Mouse (Mus musculus) limb, embryonic 15.5 days (tissue): ENCODE data around the gene Rpl35a. TPM values are rescaled to one million over a fixed set of nuclear protein-coding genes. Genes with fewer than 3 reads are reported as not detected.

Experiments
- ATAC-seq: fragments of 200-750 bp; cut with Nextera tagmentation; 2 replicates; pipeline ENCODE4 v1.8.0; 2017; ENCODE audit warnings: low read depth, moderate TSS enrichment; ENCODE audit not compliant: insufficient number of reproducible peaks, low FRiP score, low TSS enrichment
- H3K27ac ChIP-seq: fragments of 300-500 bp; sonication (generic); 2 replicates; pipeline ENCODE4 v1.5.1; 2015; ENCODE audit warnings: moderate library complexity, mild to moderate bottlenecking, inconsistent platforms
- H3K27me3 ChIP-seq: fragments of 300-500 bp; sonication (generic); 2 replicates; pipeline ENCODE4 v1.6.1; 2015; ENCODE audit warnings: inconsistent platforms
- H3K36me3 ChIP-seq: fragments of 300-500 bp; sonication (generic); 2 replicates; pipeline ENCODE4 v1.6.1; 2015; ENCODE audit warnings: inconsistent platforms
- H3K4me1 ChIP-seq: fragments of 300-500 bp; sonication (generic); 2 replicates; pipeline ENCODE4 v1.6.1; 2015; ENCODE audit warnings: inconsistent platforms
- H3K4me2 ChIP-seq: fragments of 300-500 bp; sonication (generic); 2 replicates; pipeline ENCODE4 v1.6.1; 2015; ENCODE audit warnings: mild to moderate bottlenecking, inconsistent platforms
- H3K4me3 ChIP-seq: fragments of 300-500 bp; sonication (generic); 2 replicates; pipeline ENCODE4 v1.5.1; 2015; ENCODE audit warnings: mild to moderate bottlenecking, inconsistent platforms
- H3K9ac ChIP-seq: fragments of 300-500 bp; sonication (generic); 2 replicates; pipeline ENCODE4 v1.6.1; 2015; ENCODE audit warnings: inconsistent platforms
- H3K9me3 ChIP-seq: fragments of 300-500 bp; sonication (generic); 2 replicates; pipeline ENCODE4 v1.6.1; 2016; ENCODE audit warnings: inconsistent platforms
- WGBS: fragments of 180-500 bp; shearing (Covaris S2); methylation state at CpG from one replicate; pipeline ENCODE4 v1.1.7; 2015; 5-methylcytosine and 5-hydroxymethylcytosine counted together
- microRNA counts: library from miRNA; unstranded; fragments of <30 nt; microRNA quantifications from one replicate; lab custom pipeline; 2016
- microRNA-seq: library from miRNA; unstranded; fragments of <30 nt; microRNA quantifications from one replicate; pipeline ENCODE4, GENCODE M21; 2016
- polyA plus RNA-seq: library from polyadenylated mRNA; unstranded; fragments of >200 nt; fragmentation: Nextera tagmentation; extraction: Ambion mirVana; gene quantifications from 2 replicates; pipeline ENCODE4 v1.2.1, GENCODE M21; 2015

Gene Rpl35a
- polyA plus RNA-seq, 1 experiment from 2014 or later: 915 TPM

- Histone ChIP-seq H3K27me3 (no peaks in the 10 kb centered on the region), H3K4me1 (no peaks in the 10 kb centered on the region), H3K9ac (no peak overlapping the region), H3K9me3 (no peaks in the 10 kb centered on the region), H3K4me2 (no peak overlapping the region), H3K4me3 (no peak overlapping the region), H3K27ac (no peak overlapping the region), H3K36me3 (no peaks in the 10 kb centered on the region)
- 87% methylated on average over 5 of the region's 5 CpGs for WGBS
- no peak for ATAC-seq
Measured at GRCm38 (mm10) chr16:33077069-33077627, 20.9 kb downstream of the Rpl35a start.

- Histone ChIP-seq H3K27ac (no peak overlapping the region), H3K4me3 (no peak overlapping the region), H3K4me1 (no peaks in the 10 kb centered on the region), H3K4me2 (no peak overlapping the region), H3K9ac (no peak overlapping the region), H3K9me3 (no peaks in the 10 kb centered on the region), H3K36me3 (no peaks in the 10 kb centered on the region), H3K27me3 (no peaks in the 10 kb centered on the region)
- no peak for ATAC-seq
- 92% methylated on average over 7 of the region's 7 CpGs for WGBS
Measured at GRCm38 (mm10) chr16:33080063-33080462, 23.8 kb downstream of the Rpl35a start.

GRCm38 (mm10) chr16:33082951-33083350 lies 26.7 kb downstream of the Rpl35a start:
- Histone ChIP-seq H3K4me3 (no peak overlapping the region), H3K9me3 (no peaks in the 10 kb centered on the region), H3K4me2 (no peak overlapping the region), H3K9ac (no peak overlapping the region), H3K27ac (no peak overlapping the region), H3K27me3 (no peaks in the 10 kb centered on the region), H3K36me3 (no peaks in the 10 kb centered on the region), H3K4me1 (no peaks in the 10 kb centered on the region)
- ATAC-seq: no peak
- 90% methylated on average over 6 of the region's 6 CpGs for WGBS

- no peak for ATAC-seq
- 66% methylated on average over 2 of the region's 2 CpGs for WGBS
- no peak overlapping the region for H3K4me3 ChIP-seq
- no peaks in the 10 kb centered on the region for H3K27me3 ChIP-seq
- H3K9me3 ChIP-seq: no peaks in the 10 kb centered on the region
- no peak overlapping the region for H3K4me2 ChIP-seq
- no peaks in the 10 kb centered on the region for H3K4me1 ChIP-seq
- H3K27ac ChIP-seq: no peak overlapping the region
- no peak overlapping the region for H3K9ac ChIP-seq
- H3K36me3 ChIP-seq: no peaks in the 10 kb centered on the region
Measured at GRCm38 (mm10) chr16:33083996-33084395, 27.7 kb downstream of the Rpl35a start.

- no peak overlapping the region for H3K27ac ChIP-seq
- 85% methylated on average over 8 of the region's 8 CpGs for WGBS
- H3K36me3 ChIP-seq: 0 out of 2 replicates have a peak, but pooled peaks cover 3% of the 10 kb centered on the region
- H3K27me3 ChIP-seq: no peaks in the 10 kb centered on the region
- H3K4me2 ChIP-seq: no peak overlapping the region
- ATAC-seq: no peak
- H3K9ac ChIP-seq: no peak overlapping the region
- H3K4me1 ChIP-seq: no peaks in the 10 kb centered on the region
- H3K9me3 ChIP-seq: no peaks in the 10 kb centered on the region
- no peak overlapping the region for H3K4me3 ChIP-seq
Measured at GRCm38 (mm10) chr16:33085666-33086065, 29.4 kb downstream of the Rpl35a start.

MicroRNAs encoded within 50 kb of the gene (microRNA counts, 519-probe panel; counts per million panel counts)
- microRNA mmu-miR-1947 (lab: Ali Mortazavi, UCI): not detected

Small RNAs within 50 kb of the gene (microRNA-seq; reads per million reads assigned to microRNA genes)
- not detected for gene Gm22231
- gene Mir1947: 2.0 reads per million, percentile 1 among the genes with 10 or more reads in this experiment

Other genes with a start within 250 kb of the Rpl35a start
- gene Smbd1, start 246.0 kb upstream of the Rpl35a start, polyA plus RNA-seq: not detected in 2 replicates
- 102 TPM in 2 replicates for gene Fyttd1, start 179.0 kb upstream of the Rpl35a start, polyA plus RNA-seq
- 22.7 and 24.2 TPM in 2 replicates for gene Rubcn, start 178.7 kb upstream of the Rpl35a start, polyA plus RNA-seq
- 23.1 TPM in 2 replicates for gene Lrch3, start 142.4 kb upstream of the Rpl35a start, polyA plus RNA-seq
- 1.6 and 2.0 TPM in 2 replicates for gene Iqcg, start 235 bp upstream of the Rpl35a start, polyA plus RNA-seq
- 1.7 and 1.8 TPM in 2 replicates for gene Lmln, start 6.1 kb downstream of the Rpl35a start, polyA plus RNA-seq
- gene Osbpl11, start 128.6 kb downstream of the Rpl35a start, polyA plus RNA-seq: 15.6 and 16.0 TPM in 2 replicates
- gene Snx4, start 195.0 kb downstream of the Rpl35a start, polyA plus RNA-seq: 84.3 and 89.8 TPM in 2 replicates